Mouse (Mus musculus): ENCODE results near the gene Mcat.

The Mcat gene

DNA sequence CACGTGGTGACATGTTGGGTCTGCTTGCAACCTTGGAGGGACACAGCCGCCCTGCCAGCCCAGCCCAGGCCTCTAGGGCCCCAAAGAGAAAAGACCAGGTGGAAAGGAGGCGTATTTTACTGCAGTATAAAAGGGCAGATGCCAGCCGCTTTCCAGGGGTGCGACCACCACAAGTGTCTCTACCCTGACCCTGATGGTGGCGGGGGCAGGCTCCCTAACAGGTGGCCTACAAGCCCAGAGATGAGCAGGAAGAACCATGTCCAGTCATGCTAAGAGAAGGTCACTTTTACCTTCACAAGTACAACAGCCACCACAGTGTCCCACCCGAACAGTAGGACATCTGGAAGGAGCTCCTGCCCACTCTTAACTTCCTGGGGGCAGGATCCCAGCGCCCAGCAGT, 12.0 kb upstream of the Mcat start:
- DNase-seq (ENCODE audit: low spot score), result no peak

DNA sequence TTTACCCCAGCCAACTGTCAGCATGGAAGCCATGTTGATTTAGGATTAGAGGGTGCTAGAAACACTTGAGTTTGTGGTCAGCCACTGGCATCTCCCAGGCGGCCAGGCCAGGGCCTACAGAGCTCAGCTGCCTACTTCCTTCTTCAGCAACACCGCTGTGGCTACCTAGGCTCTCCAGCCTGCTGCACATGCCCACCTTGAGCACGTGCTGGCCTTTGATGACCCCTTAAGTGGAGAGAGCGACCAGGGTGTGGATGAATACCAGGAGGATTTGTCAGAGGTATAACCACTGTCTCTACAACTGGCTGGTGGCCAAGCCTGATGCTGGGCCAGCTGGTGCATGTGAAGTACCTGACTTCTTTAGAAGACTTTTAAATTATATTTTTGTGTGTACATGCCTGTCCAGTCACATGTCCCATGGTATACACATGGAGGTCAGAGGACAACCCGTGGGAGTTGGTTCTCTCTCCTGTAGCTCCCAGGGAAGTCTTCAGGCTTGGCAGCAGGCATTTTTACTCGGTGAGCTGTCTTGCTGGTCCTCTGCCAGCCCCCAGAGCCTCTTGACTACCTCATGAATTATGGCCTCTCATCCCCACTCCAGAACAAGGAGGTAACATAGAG, 11.3 kb upstream of the Mcat start:
- no peak for DNase-seq (ENCODE audit: low spot score)

DNA sequence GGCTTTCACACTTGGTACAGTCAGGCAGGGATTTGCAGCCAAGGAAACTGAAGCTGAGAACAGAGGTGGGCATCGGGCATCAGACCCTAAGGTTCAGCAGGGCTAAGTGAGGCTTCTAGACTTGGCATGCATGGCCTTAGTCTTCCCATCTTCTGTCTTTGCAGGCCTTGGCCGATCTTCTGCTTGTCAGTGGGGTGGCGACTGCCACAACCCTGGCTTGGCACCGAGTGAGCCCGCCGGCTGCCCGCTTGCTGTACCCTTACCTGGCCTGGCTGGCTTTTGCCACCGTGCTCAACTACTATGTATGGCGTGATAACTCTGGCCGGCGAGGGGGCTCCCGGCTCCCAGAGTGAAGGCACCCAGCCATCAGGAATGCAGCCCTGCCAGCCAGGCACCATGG, 10.0 kb upstream of the Mcat start:
- DNase-seq (ENCODE audit: low spot score), result no peak

DNA sequence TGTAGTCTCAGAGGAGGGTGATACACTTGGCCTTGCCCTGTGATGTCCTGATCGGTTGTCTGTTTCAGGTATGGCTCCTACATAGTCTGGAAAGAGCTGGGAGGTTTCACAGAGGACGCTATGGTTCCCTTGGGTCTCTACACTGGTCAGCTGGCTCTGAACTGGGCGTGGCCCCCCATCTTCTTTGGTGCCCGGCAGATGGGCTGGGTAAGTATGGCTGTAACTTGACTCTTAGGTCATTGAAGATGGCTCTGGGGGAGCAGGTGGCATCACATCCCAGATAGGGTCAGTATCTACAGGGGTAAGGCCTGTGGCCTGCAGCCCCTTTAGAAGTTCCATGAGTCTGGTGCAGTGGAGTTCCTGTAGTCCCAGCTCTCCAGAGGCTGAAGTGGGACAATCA, 8.5 kb upstream of the Mcat start:
- DNase-seq (ENCODE audit: low spot score), result no peak

DNA sequence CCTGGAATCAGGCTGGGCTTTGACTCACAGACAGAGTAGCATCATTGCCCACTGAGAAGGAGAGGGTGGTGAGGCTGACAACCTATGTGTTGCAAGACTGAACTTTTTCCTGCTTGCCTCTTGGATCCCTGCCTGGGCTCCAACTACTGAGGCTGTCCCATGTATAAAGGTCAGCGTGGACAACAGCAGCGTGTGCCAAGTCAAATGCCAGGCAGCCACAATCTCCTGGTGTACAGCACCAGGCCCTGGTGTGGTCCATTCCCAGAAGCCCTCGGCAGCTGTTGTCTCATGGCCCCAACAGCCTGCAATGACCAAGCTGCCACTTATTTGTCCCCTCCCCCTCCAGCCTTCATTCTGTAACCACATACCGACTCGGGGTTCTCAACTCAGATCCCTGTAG, 8.0 kb upstream of the Mcat start:
- DNase-seq (ENCODE audit: low spot score), result no peak

DNA sequence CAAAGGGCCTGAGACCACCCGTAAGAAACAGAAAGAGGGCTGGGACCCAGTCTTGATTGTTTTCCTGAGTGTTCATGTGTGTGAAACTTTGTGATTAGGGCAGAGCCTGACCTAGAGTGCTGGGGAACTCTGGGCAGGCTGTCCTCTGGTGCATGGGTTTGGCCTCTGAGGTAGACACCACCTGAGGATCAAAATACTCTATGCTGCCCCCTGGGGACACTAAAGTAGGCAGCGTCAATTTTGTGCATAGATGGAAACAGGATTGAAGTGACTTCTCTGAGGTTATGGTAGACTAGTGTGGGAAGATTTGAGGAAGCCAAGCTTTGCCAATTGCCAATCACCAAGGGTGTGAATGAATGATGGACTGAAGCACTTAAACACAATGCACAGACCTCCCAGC, 7.1 kb upstream of the Mcat start:
- DNase-seq (ENCODE audit: low spot score), result no peak

DNA sequence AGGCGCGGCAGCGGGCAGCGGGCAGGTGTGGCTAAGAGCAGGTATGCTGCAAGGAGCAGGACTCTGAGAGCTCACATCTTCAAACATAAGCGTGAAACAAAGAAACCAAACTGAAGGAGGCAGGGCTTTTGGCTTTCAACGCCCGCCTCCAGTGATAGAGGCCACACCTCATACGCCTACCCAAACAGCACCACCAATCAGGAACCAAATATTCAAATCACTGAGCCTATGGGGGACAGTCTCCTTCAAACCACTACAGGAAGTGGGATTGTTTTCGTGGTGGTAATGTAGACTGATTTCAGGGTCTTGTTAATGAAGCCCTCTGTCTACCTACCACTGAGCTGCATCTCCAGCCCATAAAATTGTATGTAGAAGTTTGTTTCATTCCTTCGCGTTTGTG, 6.1 kb upstream of the Mcat start:
- no peak for DNase-seq (ENCODE audit: low spot score)

DNA sequence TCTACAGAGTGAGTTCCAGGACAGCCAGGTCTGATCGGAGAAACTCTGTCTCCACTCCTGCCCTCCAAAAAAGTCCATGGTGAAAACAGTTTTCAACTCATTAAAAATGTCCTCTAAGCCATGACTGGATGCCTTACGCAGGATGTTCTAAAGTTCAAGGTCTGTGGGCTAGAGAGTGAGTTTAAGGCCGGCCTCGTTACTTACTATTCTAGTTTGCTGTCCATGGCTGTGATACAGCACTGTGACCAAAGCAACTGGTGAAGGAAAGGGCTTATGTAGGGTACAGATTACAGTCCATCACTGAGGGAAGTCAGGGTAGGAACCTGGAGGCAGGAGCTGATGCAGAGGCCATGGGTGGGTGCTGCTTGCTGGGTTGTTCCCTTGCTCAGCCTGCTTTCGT, 5.0 kb upstream of the Mcat start:
- no peak for DNase-seq (ENCODE audit: low spot score)

DNA sequence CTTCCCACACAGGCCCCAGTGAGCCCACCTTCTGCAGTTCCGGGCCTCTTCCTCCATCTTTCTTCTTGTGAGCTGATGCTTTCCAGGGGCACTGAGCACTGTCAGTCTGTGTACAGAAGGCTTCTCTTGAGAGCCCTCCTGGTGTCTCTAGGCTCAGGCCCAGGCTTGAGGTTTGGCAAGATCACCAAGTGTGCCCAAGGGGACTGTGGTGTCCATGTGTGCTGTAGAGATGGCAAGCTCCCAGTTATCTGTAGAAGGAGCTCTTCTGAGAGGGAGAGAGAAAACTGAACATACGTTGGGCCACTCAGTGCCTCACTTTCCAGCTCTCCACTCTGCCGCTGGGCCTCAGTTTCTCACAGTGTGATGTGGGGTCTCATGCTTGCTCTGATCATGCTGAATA, 4.1 kb upstream of the Mcat start:
- DNase-seq (ENCODE audit: low spot score), result no peak

DNA sequence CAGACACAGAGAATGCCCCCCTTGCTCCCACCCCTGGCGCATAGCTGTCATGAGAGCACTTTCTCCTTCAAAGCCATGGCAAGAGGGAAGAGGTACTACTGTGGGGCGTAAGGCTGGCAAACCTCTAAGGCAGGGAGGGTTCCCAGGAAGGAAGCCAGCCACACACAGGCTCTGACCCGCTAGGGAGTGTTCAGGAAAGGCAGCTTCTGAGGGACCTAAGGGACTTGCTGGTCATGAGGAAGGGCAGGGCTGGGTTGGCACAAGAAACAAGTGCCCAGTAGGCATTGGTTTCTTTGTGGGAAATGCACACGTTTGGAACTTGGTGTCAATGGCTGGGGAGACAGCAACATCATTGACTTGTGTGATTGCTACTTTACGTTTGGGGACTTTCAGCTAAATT, 2.4 kb upstream of the Mcat start:
- no peak for DNase-seq (ENCODE audit: low spot score)

DNA sequence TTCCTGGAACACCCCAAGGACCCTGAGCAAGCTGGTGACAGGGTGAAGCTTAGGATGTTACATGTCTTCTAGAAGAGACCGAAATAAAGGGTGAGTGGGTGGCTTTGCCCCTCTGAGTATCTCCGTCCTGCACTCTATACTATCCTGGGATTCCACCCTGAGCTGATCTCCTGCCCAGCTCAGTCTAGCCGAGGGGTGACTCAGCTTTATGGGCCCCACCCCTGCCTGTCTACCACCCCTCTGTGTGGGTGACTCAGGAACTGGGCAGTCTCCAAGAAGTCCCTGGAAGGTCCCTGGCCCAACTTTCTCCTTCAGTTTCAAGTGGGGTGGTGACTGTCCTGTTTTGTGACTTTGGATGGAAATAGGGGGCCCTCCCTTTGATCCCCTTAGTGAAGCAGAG, 1.8 kb upstream of the Mcat start:
- DNase-seq (ENCODE audit: low spot score), result no peak

DNA sequence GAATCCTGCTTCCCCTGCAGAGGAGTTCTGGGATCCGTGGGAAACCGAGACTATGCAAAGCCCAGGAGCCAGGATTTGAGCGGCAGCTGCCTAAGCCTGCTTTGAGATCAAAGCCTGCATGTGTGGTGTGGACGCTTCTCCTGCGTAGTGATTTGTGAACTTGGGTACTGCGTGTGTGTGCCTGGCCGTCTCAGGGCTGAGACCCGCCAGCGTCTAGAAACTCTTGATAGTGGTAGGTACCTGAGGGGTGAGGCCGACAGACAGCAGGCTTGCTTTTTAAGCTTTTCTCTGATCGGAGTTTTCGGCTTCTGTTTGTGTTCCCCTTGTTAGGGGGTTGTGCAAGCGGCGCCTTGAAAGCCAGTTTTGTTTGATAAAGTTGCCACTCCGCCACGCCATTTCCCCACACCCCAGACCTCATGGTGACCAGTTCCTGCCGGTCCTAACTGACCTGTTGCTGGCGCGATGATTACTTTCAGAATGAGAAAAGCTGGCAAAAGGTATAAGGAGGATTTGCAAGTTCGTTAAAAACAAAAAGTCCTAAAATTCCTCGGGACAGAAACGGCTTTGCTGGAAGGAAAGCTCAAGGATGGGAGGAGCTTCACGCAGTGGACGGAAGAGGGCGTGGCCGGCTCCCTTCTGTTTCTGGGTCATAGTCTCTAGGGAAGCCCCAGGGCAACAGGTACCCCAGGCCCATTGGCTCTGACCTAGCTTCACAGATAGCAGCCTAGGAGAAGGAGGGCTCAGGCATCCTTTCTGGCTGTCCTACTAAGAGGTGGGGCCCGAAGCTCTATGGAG, 467 bp upstream of the Mcat start:
- peak; percentile 60 for DNase-seq (ENCODE audit: low spot score)

DNA sequence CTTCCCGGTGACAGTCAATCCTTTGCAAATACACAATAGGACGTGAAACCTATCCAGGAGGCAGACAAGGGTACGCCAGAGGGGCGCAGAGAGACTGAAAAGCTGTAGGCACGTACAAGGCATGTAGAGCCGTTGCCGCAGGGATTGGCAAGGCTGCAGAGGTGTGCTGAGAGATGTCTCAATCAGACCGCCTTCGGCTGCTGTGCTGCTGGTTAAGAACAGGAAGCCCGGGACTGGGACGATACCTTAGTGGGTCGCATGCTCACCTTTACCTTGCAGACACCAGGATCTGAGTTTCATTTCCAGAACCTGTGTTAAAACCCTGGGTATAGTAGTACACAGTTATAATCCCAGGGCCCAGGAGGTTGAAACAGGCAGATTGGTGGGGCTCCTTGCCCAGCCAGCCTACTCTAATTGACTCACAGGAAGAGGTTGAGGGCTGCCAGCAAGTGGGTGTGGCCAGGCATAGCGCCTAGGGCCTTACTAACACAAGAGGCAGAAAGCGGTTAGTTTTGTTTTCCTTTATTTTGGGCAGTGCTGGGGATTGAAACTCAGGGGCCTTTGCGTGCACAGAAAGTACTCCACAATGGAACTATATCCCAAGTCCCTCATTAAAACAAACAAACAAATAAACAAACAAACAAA, 839 bp downstream of the Mcat start:
- peak; percentile 76 for DNase-seq (ENCODE audit: low spot score)

DNA sequence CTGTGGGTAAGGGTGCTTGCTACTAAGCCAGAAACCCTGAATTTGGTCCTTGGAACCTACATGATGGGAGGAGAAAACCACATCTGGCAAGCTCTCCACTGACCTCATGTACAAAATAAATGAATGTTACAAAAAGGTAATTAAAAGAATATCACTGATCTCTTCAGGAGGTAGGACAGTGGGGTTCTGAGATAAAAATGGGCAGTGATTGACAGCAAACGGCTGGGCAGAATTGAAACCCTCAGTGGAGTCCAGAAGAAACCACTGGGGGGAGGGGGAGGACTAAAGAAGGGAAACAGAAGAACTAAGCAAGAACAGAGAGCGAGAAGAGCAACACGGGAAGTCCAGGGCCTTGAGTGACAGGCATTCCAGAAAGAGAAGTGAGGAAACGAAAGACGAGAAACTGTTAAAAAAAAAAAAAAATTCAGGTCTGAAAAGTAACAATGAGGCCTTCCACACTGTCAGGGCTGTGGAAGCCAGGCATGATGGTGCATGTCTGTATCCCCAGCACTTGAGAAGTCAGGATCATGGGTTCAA, 2.6 kb downstream of the Mcat start:
- no peak for DNase-seq (ENCODE audit: low spot score)

DNA sequence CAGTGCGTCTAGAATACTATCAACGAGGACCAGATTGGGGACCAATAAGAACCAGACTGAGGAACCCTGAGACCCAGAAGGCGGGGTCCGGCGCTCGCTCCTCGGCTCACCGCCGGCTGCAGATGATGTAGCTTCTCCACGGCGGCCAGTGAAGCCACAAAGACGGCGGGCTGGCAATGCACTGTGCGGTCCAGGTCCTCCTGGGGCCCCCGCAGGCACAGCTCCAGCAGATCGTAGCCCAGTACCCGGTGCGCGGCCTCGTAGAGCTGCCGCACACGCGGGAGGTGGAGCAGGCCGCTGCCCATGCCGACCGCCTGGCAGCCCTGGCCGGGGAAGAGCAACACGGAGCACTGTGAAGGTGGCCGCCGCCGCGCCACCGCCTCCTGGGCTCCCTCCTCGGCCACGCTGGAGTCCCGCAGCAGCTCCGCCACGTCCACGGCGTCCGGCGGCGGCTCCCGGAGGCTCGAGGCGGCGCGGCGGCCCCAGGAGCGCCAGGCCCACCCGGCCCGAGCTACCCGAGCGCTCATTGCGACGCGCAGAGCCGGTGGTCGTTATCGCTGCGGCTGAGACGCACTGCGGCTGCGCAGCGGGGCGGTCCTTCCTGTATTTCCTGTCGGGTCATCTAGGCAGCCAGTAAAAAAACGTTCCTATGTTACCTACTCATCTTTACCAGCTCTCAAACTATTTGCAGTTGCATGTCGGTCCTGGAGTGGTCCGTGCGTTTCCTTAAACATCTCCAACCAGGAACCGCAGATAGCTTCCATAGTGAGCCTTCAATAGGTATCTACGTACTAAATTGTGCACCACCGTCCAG, 8.2 kb downstream of the Mcat start:
- DNase-seq (ENCODE audit: low spot score), result peak; percentile 88

DNA sequence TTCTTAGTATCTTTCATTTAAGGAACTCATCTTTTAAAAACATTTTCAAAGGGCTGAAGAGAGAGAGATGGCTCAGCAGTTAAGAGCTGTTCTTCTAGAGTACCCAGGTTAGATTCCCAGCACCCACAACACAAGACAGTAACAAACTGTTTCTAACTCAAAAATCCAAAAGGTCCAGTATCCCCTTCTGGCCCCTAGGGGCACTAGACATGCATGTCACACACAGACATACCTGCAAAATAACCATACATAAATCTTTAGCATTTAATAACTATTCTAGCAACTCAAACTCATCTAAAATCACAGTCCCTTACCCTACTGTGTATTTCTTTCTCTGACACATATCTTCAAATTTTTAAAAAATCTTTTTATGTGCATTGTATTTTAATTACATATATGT, 9.8 kb downstream of the Mcat start:
- no peak for DNase-seq (ENCODE audit: low spot score)

DNA sequence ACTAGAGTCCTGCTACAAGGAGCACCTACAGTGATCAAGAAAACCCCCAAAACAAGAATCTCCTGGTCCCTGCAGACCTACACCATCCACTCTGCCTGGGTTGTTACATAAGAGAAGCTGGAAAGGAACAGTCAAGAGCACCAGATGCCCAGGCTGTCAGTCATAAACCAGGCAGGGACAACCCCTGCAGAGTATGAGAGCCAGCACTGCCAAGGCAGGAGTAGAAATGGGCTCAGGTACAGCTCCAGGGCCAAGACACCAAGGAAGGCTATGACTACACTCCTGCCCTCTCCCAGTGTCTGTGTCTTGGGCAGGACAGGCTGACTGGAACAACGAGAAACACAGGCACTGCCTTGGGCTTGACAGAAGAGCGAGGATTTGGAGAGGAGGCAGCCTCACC, 13.4 kb downstream of the Mcat start:
- DNase-seq (ENCODE audit: low spot score), result no peak

DNA sequence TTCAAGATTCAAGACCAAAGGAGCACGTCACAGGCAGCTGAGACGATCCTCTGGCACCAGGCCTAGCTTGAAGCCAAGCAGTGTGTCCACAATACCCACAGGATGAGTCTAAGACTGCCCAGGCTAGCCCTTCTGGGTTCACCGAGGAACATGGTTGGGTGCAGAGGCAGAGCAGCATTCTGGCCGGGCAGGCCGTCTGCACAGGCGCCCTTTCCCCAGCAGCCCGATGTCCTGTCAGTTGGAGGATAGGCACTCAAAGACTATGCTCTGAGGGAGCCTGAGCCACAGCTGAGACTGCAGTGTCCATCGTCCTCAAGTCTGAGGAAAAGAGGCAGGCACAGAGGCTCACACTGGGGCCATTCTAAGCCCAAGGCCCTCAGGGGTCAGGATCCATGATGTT, 16.4 kb downstream of the Mcat start:
- DNase-seq (ENCODE audit: low spot score), result no peak

DNA sequence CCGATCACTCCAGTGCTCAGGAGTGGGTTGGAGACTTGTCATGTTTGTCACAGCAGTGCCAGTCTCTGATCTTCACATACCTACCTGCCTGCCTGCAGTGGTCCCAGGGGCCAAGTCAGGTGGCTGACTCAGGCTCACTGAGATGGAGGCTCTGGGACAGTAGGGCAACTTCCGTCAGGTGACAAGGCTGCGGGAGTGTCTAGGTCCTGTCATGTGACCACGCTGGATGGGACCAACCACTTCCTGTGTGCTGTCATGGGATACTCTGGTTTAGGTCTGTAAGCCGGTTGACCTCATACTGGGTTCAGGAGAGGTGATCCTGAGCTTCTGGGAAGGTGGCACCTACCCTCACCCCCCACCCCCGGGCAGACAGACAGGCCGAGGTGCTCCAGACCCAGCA, 17.6 kb downstream of the Mcat start:
- no peak for DNase-seq (ENCODE audit: low spot score)

DNA sequence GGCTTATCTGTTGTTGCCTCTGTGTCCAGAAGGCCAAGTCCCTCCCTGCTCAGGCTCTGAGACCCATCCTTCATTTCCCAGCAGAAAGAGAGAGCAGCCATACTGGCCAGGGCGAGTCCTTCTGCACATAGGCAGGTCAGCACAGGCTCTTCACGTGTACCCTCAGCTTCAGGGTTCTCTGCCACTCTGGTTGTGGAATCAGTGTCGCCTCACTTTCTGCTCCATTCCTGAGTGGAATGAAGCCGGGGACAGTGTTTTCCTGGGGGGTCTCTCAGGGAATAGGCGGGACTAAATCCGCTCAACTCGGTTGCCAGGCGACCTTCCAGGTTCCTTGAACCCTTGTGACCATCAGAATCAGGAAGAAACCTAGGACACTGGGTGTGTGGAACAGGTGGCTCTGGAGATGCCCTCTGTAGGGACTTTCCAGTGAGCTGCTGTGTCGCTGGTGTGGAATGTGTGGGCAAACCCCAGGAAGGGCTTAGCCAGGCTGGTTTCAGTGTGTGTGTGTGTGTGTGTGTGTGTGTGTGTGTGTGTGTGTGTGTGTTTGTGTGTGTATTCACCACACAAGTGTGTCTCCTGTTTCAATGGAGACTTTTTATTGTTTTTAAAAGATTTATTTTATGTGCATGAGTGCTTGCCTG, 21.8 kb downstream of the Mcat start:
- no peak for DNase-seq (ENCODE audit: low spot score)

DNA sequence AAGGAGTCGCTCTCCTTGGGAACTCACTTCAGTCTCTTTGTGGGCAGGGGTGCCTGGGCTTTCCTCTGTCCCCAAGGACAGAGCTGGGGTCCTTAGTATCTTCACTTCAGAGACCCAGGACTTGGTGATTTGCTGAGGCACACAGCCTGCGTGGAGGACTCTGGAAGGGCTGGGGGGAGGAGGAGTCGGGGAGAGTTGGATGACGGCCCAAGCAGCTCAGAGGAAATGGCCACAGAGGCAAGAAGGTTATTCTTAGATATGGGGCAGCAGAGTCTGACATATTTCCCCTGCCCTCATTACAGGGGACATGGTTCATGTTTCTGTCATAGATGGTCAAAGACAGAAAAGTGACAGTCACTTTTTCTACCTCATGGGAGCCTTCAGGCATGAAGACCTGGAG, 23.7 kb downstream of the Mcat start:
- DNase-seq (ENCODE audit: low spot score), result no peak

DNA sequence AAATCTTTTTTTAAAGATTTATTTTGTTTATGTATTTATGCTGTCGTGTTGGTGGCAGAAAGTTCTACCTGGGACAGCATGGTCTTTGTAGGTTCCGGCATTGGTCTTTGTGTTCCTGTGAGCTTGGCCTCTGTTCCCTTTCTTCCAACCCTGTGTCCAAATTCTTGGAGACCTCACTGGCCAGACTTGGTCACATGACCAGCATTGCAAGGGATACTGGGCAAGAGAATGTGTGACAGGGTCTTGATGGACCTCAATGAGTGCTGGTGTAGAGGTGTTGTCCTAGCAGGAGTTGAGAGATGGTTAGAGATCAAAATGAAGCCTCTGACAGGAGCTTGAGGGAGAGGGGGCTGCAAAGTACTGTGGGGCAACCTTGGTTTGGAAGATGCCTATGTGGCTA, 24.7 kb downstream of the Mcat start:
- DNase-seq (ENCODE audit: low spot score), result no peak

Data from ovary, postnatal 36 days (tissue).